Comparison of ENCODE assay signal across 24 mouse cellular contexts in genomic region chr11:102896641-102897040, GRCm38 (mm10). TPM values are rescaled to one million over a fixed set of nuclear protein-coding genes. Genes with fewer than 3 reads are reported as not detected.
DNase-seq lines count a peak whose midpoint lies in the region; ATAC-seq and TF ChIP-seq lines count a peak whose summit lies in the region.
"Had no signal": no experiment of that assay in that cellular context is flagged by ENCODE, and none has a peak within 500 bp of the region (broad histone marks: within the 10 kb centered on the region; RNA-seq: fewer than 3 reads in every experiment).

No protein-coding gene starts in this region.

- no peaks in the 10 kb centered on the region for H3K36me3 ChIP-seq in forebrain, postnatal 0 days (ENCODE audit: insufficient read depth)
- no peaks in the 10 kb centered on the region for H3K36me3 ChIP-seq in forebrain, embryonic 14.5 days (ENCODE audit: control insufficient read depth, insufficient read depth, low read length)
- H3K36me3 ChIP-seq in liver, embryonic 11.5 days (ENCODE audit: control insufficient read depth, insufficient read depth, low read length): no peaks in the 10 kb centered on the region
- no peaks in the 10 kb centered on the region for H3K36me3 ChIP-seq in limb, embryonic 10.5 days
- H3K36me3 ChIP-seq: G1E; heart, embryonic 15.5 days; lung, embryonic 15.5 days had no signal

- TF ChIP-seq CTCF in forebrain, postnatal 0 days (IDR thresholded peaks at IDR 0.05; ENCODE audit: low read depth): no peak

- 75% methylated on average over 20 of the region's 20 CpGs for WGBS in forebrain, postnatal 0 days
- 80% methylated on average over 20 of the region's 20 CpGs for WGBS in forebrain, embryonic 14.5 days
- WGBS in liver, embryonic 11.5 days: 68% methylated on average over 20 of the region's 20 CpGs
- 77% methylated on average over 20 of the region's 20 CpGs for WGBS in limb, embryonic 10.5 days

- DNase-seq in forebrain, postnatal 0 days: no peak
- no peak for DNase-seq in forebrain, embryonic 14.5 days (ENCODE audit: low spot score)
- DNase-seq in liver, embryonic 11.5 days (ENCODE audit: low spot score): no peak
- DNase-seq in liver: no peak
- no peak for DNase-seq in limb, embryonic 10.5 days (ENCODE audit: low spot score)
- no peak for DNase-seq in spleen, adult 18-20 months
- DNase-seq in right cerebral cortex, postnatal 10 days (ENCODE audit: low spot score in 2 of 2): no peak
- DNase-seq: adrenal gland, postnatal 10 days; gastrocnemius, postnatal 14 days; heart, adult 2 months; kidney, adult 2 months; kidney, postnatal 4 days; lung, postnatal 4 days; thymus, postnatal 36 days had no signal

- H3K4me2 ChIP-seq in forebrain, postnatal 0 days (ENCODE audit: low read depth): peak overlapping the region; percentile 10; the same call in 1 of the 2 replicates
- no peak overlapping the region for H3K4me2 ChIP-seq in forebrain, embryonic 14.5 days (ENCODE audit: low read length)
- no peak overlapping the region; the same call in 1 of the 2 replicates for H3K4me2 ChIP-seq in liver, embryonic 11.5 days
- H3K4me2 ChIP-seq: heart, embryonic 15.5 days; lung, embryonic 15.5 days had no signal

- no peak for ATAC-seq in forebrain, postnatal 0 days
- ATAC-seq in forebrain, embryonic 14.5 days: no peak
- ATAC-seq in liver, embryonic 11.5 days (replicated peaks; ENCODE audit: low FRiP score): no peak
- ATAC-seq: activated CD4-positive, CD25-positive, alpha-beta regulatory T cell, adult 4 months had no signal

- H3K4me1 ChIP-seq in forebrain, postnatal 0 days (ENCODE audit: insufficient read depth): no peaks in the 10 kb centered on the region
- peaks cover 6% of the 10 kb centered on the region; the same call in 1 of the 2 replicates for H3K4me1 ChIP-seq in forebrain, embryonic 14.5 days (ENCODE audit: control insufficient read depth, insufficient read depth, low read length)
- H3K4me1 ChIP-seq in liver, embryonic 11.5 days (replicated peaks; ENCODE audit: control insufficient read depth, insufficient read depth, low read length): peaks cover 21% of the 10 kb centered on the region
- peaks cover 24% of the 10 kb centered on the region for H3K4me1 ChIP-seq in limb, embryonic 10.5 days

- no peak overlapping the region for H3K27ac ChIP-seq in forebrain, postnatal 0 days (ENCODE audit: low read depth, low read length)
- H3K27ac ChIP-seq in forebrain, embryonic 14.5 days (ENCODE audit: low read depth, low read length): no peak overlapping the region
- no peak overlapping the region for H3K27ac ChIP-seq in liver, embryonic 11.5 days (ENCODE audit: low read depth, low read length)
- peak overlapping the region; percentile 47; the same call in 1 of the 2 replicates for H3K27ac ChIP-seq in limb, embryonic 10.5 days
- H3K27ac ChIP-seq: heart, adult 2 months; heart, embryonic 15.5 days; lung, embryonic 15.5 days had no signal

- no peaks in the 10 kb centered on the region for H3K9me3 ChIP-seq in forebrain, postnatal 0 days (ENCODE audit: low read length)
- no peaks in the 10 kb centered on the region for H3K9me3 ChIP-seq in forebrain, embryonic 14.5 days (replicated peaks; ENCODE audit: control insufficient read depth, low read length)
- H3K9me3 ChIP-seq in liver, embryonic 11.5 days (ENCODE audit: control insufficient read depth, low read length): no peaks in the 10 kb centered on the region
- H3K9me3 ChIP-seq in limb, embryonic 10.5 days (replicated peaks): no peaks in the 10 kb centered on the region
- H3K9me3 ChIP-seq: G1E; heart, embryonic 15.5 days; lung, embryonic 15.5 days had no signal

- peaks cover 9% of the 10 kb centered on the region for H3K27me3 ChIP-seq in forebrain, postnatal 0 days (ENCODE audit: insufficient read depth, low read length)
- H3K27me3 ChIP-seq in forebrain, embryonic 14.5 days (replicated peaks; ENCODE audit: control insufficient read depth, insufficient read depth, low read length): peaks cover 19% of the 10 kb centered on the region
- peaks cover 36% of the 10 kb centered on the region for H3K27me3 ChIP-seq in liver, embryonic 11.5 days (replicated peaks; ENCODE audit: control insufficient read depth, insufficient read depth, low read length)
- H3K27me3 ChIP-seq in limb, embryonic 10.5 days (ENCODE audit: low read depth, poor library complexity, severe bottlenecking): peaks cover 77% of the 10 kb centered on the region

- no peak overlapping the region for H3K9ac ChIP-seq in forebrain, postnatal 0 days
- H3K9ac ChIP-seq in forebrain, embryonic 14.5 days (ENCODE audit: low read length): no peak overlapping the region
- 0 out of 2 replicates have a peak overlapping the region, but pooled peaks have one; percentile 20 for H3K9ac ChIP-seq in liver, embryonic 11.5 days (ENCODE audit: low read depth, low read length)
- H3K9ac ChIP-seq: heart, embryonic 15.5 days; lung, embryonic 15.5 days had no signal

- H3K4me3 ChIP-seq in forebrain, postnatal 0 days (ENCODE audit: low read depth, low read length): no peak overlapping the region
- H3K4me3 ChIP-seq in forebrain, embryonic 14.5 days (ENCODE audit: low read depth, low read length): no peak overlapping the region
- no peak overlapping the region for H3K4me3 ChIP-seq in liver, embryonic 11.5 days (ENCODE audit: low read depth, low read length)
- no peak overlapping the region for H3K4me3 ChIP-seq in limb, embryonic 10.5 days
- H3K4me3 ChIP-seq: heart, adult 2 months; heart, embryonic 15.5 days; lung, embryonic 15.5 days had no signal

RNA-seq across cellular contexts. Expression of gene Gfap, which starts 4.1 kb away (rescaled TPM):
- total RNA-seq in forebrain, postnatal 0 days (2014; rRNA removed): 44.4 and 58.9 TPM in 2 replicates
- 31.8 and 52.6 TPM in 2 replicates for polyA plus RNA-seq in forebrain, postnatal 0 days (2015; fragmentation: Nextera tagmentation; extraction: Ambion mirVana)
- 0.23 and 0.37 TPM in 2 replicates for polyA plus RNA-seq in forebrain, embryonic 14.5 days (2014; fragmentation: Nextera tagmentation; extraction: Ambion mirVana)
- 2.4 and 2.8 TPM in 2 replicates for polyA plus RNA-seq in liver, embryonic 11.5 days (2014; fragmentation: Nextera tagmentation; extraction: Ambion mirVana)
- polyA plus RNA-seq in limb, embryonic 10.5 days (2016; fragmentation: Nextera tagmentation; extraction: Ambion mirVana): 0.16 TPM in 1 of 2 replicates, not detected in the other
- total RNA-seq: G1E had no signal
- polyA plus RNA-seq: activated CD4-positive, CD25-positive, alpha-beta regulatory T cell, adult 4 months; G1E had no signal

RNA-seq across cellular contexts. Expression of gene Fam187a, which starts 11.7 kb away (rescaled TPM):
- total RNA-seq in forebrain, postnatal 0 days (2014; rRNA removed): 0.38 TPM in 1 of 2 replicates, not detected in the other
- not detected in 2 replicates for polyA plus RNA-seq in forebrain, postnatal 0 days (2015; fragmentation: Nextera tagmentation; extraction: Ambion mirVana)
- 0.19 TPM in 1 of 2 replicates, not detected in the other for polyA plus RNA-seq in forebrain, embryonic 14.5 days (2014; fragmentation: Nextera tagmentation; extraction: Ambion mirVana)
- polyA plus RNA-seq in liver, embryonic 11.5 days (2014; fragmentation: Nextera tagmentation; extraction: Ambion mirVana): not detected in 2 replicates
- polyA plus RNA-seq in limb, embryonic 10.5 days (2016; fragmentation: Nextera tagmentation; extraction: Ambion mirVana): not detected in 2 replicates
- total RNA-seq: adrenal gland, postnatal 10 days; gastrocnemius, postnatal 14 days; heart, adult 2 months; hematopoietic stem cell, adult 5-6 weeks; layer of hippocampus, postnatal 10 days had no signal
- polyA plus RNA-seq: activated CD4-positive, CD25-positive, alpha-beta regulatory T cell, adult 4 months; embryonic facial prominence, embryonic 11.5 days; G1E; heart, adult 2 months; heart, embryonic 15.5 days; kidney, adult 2 months; limb, embryonic 14.5 days; lung, embryonic 15.5 days; neural tube, embryonic 11.5 days; stomach, embryonic 14.5 days had no signal

RNA-seq across cellular contexts. Expression of gene Ccdc103, which starts 15.6 kb away (rescaled TPM):
- total RNA-seq in forebrain, postnatal 0 days (2014; rRNA removed): 3.1 and 4.4 TPM in 2 replicates
- polyA plus RNA-seq in forebrain, postnatal 0 days (2015; fragmentation: Nextera tagmentation; extraction: Ambion mirVana): 2.7 and 2.9 TPM in 2 replicates
- polyA plus RNA-seq in forebrain, embryonic 14.5 days (2014; fragmentation: Nextera tagmentation; extraction: Ambion mirVana): 2.6 and 2.8 TPM in 2 replicates
- 0.78 and 1.1 TPM in 2 replicates for polyA plus RNA-seq in liver, embryonic 11.5 days (2014; fragmentation: Nextera tagmentation; extraction: Ambion mirVana)
- 1.3 and 1.5 TPM in 2 replicates for polyA plus RNA-seq in limb, embryonic 10.5 days (2016; fragmentation: Nextera tagmentation; extraction: Ambion mirVana)
- total RNA-seq: gastrocnemius, postnatal 14 days; heart, adult 2 months had no signal

RNA-seq across cellular contexts. Expression of gene Eftud2, which starts 15.9 kb away (rescaled TPM):
- 63.2 and 71.7 TPM in 2 replicates for total RNA-seq in forebrain, postnatal 0 days (2014; rRNA removed)
- polyA plus RNA-seq in forebrain, postnatal 0 days (2015; fragmentation: Nextera tagmentation; extraction: Ambion mirVana): 111 and 118 TPM in 2 replicates
- polyA plus RNA-seq in forebrain, embryonic 14.5 days (2014; fragmentation: Nextera tagmentation; extraction: Ambion mirVana): 150 and 168 TPM in 2 replicates
- 259 and 279 TPM in 2 replicates for polyA plus RNA-seq in liver, embryonic 11.5 days (2014; fragmentation: Nextera tagmentation; extraction: Ambion mirVana)
- 360 and 374 TPM in 2 replicates for polyA plus RNA-seq in limb, embryonic 10.5 days (2016; fragmentation: Nextera tagmentation; extraction: Ambion mirVana)

RNA-seq across cellular contexts. Expression of gene Kif18b, which starts 28.3 kb away (rescaled TPM):
- 3.2 and 6.6 TPM in 2 replicates for total RNA-seq in forebrain, postnatal 0 days (2014; rRNA removed)
- polyA plus RNA-seq in forebrain, postnatal 0 days (2015; fragmentation: Nextera tagmentation; extraction: Ambion mirVana): 0.54 and 0.70 TPM in 2 replicates
- polyA plus RNA-seq in forebrain, embryonic 14.5 days (2014; fragmentation: Nextera tagmentation; extraction: Ambion mirVana): 4.3 and 5.1 TPM in 2 replicates
- 10.3 TPM in 2 replicates for polyA plus RNA-seq in liver, embryonic 11.5 days (2014; fragmentation: Nextera tagmentation; extraction: Ambion mirVana)
- polyA plus RNA-seq in limb, embryonic 10.5 days (2016; fragmentation: Nextera tagmentation; extraction: Ambion mirVana): 16.1 and 18.4 TPM in 2 replicates
